Mouse (Mus musculus) urinary bladder, adult 18-20 months (tissue): Measurements from ENCODE around the gene Gpc6.

Experiments used
- DNase-seq, 2 experiments: peaks; one replicate each; pipeline ENCODE4 v3.0.0; 2022; ENCODE audit warnings: low spot score in 2 of 2, mixed read lengths in 2 of 2

Gene Gpc6

DNA sequence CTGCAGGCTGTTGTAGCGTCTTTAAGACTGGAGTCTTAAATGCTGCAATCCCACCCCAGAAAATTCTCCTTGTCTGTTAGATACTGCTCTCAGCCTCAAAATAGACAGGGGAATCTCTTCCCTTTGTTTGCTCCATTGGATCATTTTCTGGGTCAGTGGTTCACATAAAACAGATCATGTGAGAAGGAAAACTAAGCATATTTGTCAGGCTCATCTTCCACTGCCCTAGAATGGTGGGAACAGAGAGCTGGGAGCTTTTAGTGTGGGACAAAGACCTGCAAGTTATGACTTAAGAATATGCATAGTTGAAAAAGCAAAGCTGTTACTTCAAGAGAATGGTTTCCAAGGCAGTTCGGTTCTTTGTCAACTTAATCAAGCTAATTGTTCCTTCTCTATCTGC, 136.4 kb downstream of the Gpc6 start:
- DNase-seq, result no peak

DNA sequence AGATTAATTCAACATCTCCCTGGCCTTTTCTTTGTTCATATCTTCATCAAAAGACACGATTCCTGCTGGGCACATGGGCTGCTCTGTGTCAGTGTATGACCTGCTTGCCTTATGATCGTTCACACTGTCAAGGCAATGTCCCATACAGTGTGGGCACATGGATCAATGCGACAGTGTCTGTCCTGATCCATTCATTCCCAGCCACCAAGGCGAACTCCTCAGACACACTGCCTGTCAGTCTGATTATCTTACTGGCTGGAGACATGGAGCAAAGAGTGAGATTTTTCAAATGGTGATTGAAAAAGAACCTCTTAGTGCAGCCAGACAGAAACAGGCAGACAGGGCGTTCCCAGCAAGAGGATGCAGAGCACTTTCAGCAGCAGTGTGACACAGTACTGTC, 143.1 kb downstream of the Gpc6 start:
- DNase-seq, result no peak

DNA sequence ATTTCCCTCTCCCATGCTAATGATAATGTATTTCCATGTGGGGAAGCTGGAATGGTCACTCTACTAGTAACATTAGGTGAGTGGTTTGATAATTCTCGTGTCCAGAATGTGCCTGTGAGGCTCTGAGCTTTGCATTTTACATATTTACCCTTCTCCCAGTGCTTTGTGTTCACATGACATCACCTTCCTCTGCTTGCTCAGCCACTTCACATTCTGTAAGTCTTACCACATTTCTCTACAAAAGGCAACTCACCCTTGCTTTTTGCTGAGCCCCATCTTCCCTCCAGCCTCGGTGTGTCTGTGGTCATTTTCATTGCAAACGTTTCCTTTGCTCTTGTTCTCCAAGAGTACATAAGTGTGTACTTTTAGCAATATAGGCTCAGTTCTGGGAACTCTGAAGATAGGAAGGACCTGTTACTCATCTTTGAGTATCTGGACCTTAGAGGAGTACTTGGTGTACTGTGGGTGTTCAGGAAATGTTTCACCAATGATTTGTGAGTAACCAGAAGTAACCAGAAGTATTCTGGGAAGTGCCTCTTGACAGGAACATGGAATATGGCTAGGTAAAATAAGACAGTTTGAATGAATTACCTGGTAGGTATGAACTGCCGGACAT, 145.5 kb downstream of the Gpc6 start:
- no peak for DNase-seq

DNA sequence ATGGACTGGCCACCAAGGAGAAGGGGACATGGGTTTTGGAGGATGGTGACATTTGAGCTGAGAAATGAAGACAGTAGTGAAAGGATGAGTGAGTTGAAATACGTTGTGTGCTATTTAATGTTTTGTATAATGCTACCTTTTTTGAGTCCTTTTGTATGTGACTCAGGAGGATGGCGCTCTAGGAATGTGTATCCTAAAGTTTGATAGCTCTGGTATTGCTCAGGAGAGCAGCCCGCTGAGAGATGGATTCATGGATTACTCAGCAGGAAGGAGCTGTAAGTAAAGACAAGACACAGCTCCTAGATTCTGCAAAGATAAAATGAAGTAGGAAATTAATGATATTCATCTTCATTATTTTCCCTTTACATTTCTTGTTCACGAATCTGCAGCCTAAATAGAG, 168.5 kb downstream of the Gpc6 start:
- DNase-seq, result no peak

DNA sequence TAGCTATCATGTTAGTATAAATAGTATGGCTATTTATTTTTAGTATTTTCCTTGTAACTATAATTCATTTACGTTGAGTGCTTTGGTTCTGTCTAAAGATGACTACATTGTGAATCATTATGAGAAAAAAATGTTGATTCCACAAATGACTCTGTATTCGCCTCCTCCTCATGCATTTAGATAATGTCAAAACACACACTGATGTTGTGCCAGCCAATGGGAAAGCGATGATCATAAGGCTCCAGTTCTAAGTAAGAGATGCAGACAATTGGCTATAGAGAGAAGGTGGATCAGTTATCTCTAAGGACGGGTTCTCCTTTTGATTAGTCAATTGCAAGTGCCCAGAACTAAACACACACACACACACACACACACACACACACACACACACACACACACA, 181.8 kb downstream of the Gpc6 start:
- DNase-seq, result no peak

DNA sequence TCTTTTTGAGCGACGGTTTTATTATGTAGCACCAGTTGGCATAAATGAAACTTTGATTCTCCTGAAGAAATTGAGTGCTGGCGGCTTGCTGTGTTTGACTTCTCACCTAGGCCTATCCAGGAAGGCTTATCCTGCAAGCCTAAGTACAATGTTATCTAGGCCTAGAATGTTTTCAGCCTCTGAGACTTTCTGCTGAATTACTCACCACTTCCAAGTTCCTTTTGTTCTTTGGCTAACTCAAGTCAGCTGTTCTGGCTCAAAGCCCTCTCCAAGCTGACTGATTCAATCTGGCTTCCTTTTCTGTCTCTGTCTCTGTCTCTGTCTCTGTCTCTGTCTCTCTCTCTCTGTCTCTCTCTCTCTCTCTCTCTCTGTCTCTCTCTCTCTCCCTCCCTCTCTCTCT, 188.0 kb downstream of the Gpc6 start:
- no peak for DNase-seq

DNA sequence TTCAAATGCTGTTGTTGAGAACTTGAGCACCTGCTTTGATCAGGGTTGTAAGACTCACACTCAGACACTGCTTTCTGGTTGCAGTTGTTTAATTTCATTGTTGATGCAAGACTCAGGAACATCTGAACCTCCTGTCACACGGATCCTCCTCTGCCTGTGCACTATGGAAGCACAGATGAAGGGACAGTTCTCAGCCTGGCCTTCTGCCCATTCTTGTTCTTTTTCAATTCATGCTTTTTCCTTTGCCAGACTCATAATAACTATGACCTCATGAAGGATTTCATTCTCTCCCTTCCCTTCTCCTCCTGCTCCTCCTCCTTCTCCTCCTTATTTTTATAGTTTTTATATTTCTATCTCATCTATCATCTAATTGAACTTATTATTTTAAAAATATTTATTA, 196.9 kb downstream of the Gpc6 start:
- no peak for DNase-seq

DNA sequence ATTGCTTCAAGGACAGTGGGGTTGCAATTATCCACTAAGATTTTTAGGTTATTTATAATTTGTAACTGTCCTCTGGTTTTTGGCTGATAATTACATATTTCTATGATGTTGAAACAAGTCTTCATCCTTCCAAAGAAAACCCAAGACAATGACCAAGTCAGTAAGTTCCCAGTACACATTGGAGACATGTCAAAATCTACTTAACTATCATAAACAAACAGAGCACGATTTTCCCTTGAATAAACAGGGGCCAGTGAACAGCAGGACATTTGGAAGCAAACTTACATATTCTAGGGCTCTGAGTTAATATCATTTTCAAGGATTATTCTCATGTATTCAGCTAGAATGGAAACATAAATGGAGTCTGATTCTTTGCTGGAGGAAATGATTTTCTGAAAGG, 205.2 kb downstream of the Gpc6 start:
- no peak for DNase-seq

DNA sequence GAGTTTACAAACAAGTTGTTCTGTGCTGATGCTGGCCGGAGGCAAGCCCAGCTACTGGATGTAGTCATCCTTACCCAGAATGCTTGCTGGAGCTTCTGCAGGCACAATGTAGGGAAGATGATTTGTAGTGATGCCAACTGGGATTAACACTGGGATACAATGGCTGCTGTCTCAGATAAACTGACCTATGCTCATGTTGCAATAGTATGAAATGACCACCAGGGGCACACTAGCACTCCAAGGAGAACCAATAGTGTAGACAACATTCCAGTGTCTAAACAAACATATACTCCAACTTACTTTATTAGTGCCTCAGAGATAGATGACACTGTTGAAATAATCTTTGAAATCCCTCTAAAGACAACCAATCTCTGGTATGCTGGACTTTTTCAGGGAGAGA, 206.2 kb downstream of the Gpc6 start:
- DNase-seq, result no peak

DNA sequence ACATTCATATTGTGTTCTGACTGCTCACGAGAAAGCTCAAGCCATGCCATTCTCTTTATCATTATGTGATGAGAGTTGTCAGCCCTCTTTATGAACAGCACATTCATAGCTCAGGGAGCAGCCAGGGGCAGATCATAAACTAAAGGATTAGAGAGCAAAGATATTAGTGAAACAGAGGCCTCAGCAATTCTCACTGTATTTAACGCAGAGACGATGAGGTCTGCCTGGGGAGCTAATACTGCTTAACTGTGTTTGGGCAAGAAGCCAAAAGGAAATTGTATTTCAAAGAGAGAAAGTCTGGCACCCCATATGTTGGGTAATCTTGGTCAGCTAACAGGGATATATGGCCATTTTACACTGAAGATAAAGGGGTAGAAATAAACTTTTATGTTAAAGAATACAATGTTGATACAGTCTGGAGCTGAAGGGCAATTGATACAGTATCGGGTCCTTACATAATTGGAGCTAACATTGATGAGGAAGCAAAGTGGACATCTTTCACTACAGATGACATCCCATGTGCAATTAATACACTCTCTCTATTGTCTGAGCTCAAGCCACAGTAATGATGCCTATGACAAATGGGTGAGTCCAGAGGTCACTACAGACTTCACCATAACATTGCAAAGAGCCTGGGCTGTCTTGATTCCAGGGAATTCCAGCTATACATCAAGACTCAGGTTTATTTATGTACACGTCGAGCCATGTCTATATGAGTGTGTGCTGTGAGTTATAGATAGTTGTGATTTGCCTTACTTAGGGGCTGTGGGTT, 216.1 kb downstream of the Gpc6 start:
- DNase-seq, result no peak

DNA sequence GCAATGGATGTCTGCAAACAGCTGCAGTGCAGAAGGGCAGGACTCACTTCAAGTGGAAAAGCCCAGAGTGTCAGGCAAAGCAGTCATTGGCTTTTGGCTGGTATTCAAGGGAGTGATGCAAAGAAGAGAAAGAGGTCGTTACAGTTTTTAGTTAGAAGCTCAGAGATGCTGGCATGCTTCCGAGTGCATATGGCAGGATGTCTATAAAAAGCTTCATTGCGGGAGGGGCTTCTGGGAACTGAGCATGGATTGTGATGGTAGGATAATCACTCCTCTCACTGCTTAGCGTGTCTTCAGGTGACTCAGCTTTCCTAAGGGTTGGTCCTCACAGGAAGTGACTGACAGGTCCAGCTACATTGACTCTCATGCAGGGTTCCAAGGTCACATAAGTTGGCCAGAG, 221.0 kb downstream of the Gpc6 start:
- DNase-seq, result no peak

DNA sequence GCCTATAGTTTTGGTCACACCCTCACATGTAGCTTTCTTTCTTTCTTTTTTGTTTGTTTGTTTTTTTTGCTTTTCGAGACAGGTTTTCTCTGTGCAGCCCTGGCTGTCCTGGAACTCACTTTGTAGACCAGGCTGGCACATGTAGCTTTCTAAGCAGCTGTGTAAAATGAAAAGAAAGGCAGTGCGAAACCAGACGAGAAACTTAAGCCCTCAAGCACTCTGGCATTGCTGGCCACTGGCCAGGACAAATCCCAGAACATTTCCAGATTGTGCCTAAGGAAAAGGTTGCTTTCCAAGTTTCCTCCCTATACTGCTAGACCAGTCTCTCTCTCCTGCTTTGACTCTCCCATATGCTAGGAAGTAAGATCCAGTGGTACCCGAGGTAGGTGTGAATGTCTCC, 221.6 kb downstream of the Gpc6 start:
- DNase-seq, result no peak

DNA sequence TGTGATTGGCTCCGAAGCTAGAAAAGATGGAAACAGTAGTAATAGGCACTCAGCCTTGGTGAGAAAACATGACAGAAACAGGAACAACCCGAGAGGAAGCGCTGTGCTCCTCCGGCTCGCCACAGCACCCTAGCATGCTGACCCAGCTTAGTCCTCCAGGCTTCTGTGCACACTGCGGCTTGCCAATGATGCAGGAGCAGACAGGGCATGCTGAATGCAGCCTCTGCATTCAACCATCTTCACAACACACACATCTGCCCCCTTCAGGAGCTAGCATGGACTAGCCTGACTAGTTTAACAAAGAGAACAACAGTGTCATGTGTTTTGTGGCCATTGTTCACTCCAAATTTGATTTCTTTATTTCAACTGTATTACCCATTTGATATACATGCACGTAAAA, 226.5 kb downstream of the Gpc6 start:
- no peak for DNase-seq

DNA sequence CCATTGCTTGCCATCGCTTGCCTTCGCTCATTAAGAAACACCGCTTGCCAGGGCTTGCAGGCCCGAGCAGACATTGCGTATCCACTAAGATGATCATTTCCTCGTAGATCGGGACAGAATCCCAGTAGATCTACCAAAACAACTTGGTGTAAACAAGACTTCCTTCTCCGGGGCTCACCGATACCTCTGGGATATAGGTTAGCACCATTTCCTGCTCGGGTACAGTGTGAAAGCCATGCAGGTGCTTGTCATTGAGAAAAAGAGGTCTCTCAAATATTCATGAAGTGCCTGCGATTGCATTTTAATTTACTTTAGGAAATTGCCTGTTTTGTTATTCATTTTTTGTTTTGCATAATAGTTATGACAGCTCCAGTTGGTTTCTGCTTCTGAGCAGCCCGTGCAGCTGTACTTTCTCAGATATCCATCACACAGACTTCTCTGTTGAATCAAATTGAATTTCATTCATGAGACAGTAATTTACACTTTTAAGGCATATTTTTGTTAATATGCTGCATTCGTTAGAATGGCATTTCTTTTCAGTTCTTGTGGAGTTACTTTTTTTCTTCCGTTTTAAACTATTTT, 230.9 kb downstream of the Gpc6 start:
- peak in 1 of 2 experiments; percentile 7 for DNase-seq

DNA sequence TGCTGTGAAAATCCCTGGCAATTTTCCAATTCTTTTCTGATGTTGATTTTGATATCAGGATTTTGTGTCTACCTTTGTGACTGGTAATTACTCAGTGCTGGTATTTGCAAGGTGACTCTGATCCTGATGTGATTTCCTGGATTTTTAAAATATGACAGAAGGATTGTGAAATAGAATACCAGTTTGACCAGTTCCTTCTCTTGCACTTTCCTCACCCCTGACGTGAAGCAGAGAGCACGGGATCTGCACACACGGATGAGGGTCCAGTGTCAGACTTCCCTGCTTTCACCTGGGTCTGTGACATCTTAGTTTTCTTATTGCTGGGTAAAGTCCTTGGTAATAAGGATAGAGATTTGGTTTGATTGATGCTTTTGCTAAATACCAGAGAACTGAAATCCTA, 232.3 kb downstream of the Gpc6 start:
- no peak for DNase-seq

DNA sequence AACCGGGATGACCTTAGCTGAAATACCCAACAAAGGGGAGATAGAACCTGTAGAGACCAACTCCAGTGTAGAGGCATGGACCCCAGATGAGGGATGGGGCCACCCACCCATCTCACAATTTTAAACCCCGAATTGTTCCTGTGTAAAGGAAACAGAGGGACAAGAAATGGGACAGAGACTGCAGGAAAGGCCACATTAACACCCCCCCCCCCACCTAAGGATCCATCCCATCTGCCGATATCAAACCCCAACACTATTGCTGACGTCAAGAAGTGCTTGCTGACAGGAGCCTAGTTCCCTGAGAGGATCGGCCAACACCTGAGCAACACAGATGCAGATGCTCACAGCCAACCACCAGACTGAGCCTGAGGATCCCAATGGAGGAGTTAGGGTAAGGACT, 241.2 kb downstream of the Gpc6 start:
- no peak for DNase-seq

DNA sequence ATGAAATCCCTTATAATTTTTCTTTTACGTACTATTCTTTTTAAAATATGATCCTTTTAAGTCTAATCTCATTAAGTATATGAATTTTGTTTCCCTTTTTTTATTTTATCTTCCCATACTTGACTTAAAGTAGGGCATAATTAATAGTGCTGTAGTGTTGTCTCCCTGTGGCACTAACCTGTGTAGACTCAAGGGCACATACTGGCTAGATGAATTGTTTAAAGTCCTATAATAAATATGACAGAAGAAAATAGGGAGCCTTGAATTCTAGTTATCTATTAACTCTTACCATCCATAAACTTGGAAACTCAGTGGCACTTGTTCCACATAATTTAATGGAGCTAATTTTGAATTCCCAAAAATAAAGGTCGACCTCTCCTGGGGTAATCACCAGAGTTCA, 268.2 kb downstream of the Gpc6 start:
- DNase-seq, result no peak

DNA sequence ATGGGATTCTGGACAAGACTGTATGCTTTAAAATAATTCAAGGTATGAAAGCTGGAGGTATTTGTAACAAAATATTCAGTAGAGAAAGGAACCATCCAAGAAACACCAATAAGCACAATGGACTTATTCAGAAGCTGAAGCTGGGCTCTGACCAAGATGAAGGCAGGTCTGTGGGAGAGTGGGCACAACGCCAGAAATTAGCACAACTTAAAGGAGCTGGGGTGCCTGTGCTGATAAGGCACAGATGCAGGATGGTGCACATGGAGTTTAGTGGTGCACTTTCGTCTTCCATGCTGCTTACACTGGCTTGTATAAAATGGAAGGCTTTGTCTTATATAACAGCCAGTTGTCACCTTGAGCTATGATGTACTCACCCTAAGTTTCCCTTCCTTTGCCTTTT, 276.9 kb downstream of the Gpc6 start:
- no peak for DNase-seq

DNA sequence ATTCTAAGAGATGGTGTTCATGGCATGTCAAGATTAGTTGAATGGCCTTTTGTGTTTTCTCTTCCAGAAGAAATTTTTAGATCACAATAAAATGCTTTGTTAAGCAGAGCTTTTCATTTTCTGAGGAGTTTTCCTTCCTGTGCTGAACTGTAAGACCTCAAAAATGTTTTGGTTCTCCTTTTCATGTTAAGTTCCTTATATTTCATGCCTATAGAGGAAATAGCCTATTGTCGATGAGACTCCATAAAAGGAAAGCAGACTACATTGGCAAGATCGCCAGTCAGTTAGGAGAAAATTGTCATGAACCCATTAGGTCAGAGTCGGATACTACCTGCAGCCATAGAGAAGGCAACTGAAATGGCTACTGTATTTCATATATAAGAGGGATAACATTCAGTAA, 278.8 kb downstream of the Gpc6 start:
- no peak for DNase-seq

DNA sequence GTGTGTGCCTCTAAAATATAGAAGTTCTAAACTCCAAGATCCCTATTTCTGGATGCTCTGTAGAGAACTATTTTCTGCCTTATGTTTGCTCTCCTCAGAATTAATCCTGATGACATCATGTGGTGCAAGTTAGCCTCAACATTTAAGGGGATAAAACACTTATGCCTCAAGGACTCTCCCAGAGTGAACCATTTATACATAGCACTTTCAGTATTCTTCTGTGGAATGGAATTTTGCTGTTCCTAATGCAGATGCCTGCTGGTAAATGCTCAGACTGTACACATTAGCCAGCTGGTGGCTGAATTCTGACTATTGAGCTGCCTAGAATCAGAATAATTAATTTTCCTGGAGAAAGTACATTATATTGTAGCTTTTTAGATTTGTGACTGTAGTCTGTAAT, 289.3 kb downstream of the Gpc6 start:
- DNase-seq, result no peak

DNA sequence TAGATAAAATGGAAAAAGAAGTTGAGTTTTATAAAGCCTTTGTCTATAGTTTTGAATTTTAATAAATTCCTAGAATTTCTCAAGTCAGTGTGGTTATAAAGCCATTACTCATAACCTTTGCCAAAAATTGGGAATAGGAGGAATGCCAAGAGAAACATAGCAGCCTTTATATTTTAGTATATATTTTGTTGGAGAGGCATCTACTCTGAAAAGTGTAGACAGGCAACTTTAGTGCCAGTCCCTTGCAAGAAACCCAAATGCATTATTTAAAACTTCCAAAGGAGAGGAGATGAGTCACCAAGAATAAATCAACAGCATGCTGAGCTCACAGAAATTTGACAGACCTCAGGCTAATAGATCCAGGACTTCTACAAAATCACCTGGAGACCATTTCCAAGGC, 301.8 kb downstream of the Gpc6 start:
- no peak for DNase-seq

DNA sequence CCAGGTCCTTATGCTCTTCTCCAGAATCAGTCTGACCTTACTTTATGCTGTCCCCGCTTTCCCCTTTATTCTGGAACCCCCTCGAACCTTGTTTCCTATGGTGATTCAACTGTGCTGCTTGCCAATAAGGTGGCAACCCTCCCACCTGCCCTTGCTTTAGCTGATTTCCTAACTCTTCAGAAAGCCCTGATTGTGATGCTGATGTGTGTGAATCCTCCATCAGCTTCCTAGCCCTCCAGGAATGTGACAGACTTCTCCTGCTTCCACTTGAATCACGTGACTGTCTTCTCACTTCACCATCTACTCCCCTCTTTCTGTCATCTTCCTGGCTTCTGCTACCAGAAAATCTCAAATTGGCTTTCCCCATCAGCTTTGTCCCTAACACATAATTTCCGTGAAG, 305.4 kb downstream of the Gpc6 start:
- no peak for DNase-seq

DNA sequence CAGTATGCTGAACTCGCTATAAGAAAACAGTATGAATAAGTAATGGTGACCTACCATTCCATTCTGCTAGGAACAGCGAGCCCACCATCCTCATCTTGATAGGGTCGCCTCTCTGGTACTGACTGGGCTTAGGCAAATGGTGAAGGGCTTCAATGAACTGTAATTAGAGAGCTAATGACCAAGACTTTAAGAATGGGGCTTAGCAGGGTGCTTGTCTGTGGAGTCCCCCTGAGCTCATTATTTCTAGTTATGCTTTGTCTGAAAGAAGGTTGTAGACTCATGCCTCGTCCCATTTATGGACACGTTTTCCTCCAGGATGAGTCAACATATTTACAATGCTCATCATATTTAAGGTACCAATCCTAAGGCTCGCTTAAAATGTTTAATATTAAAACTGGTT, 313.1 kb downstream of the Gpc6 start:
- DNase-seq, result no peak
